Mouse (Mus musculus) CD4-positive, CD25-positive, alpha-beta regulatory T cell, adult 2 months (primary cell): Measurements from ENCODE around the gene 1110032A03Rik.

Experiments used
- DNase-seq: peaks from one replicate; pipeline ENCODE4 v3.0.0-alpha.2; 2012; ENCODE audit warnings: low read depth, low spot score

1110032A03Rik gene

GRCm38 (mm10) chr9:50774026-50774462 lies 1.3 kb downstream of the 1110032A03Rik start:
- DNase-seq, result no peak

- DNase-seq, result no peak
These were observed 5.3 kb downstream of the 1110032A03Rik start for GRCm38 (mm10) chr9:50770011-50770410.

GRCm38 (mm10) chr9:50768107-50769002 lies 7.0 kb downstream of the 1110032A03Rik start, which contains the start of gene Fdxacb1:
Fdxacb1 (plus strand) TSS chr9:50768236.
- peak; percentile 99 for DNase-seq

GRCm38 (mm10) chr9:50767531-50768106 lies 7.7 kb downstream of the 1110032A03Rik start:
- no peak for DNase-seq

GRCm38 (mm10) chr9:50763331-50763730 lies 12.0 kb downstream of the 1110032A03Rik start:
- DNase-seq, result peak; percentile 40

- DNase-seq, result no peak
These were observed 13.6 kb downstream of the 1110032A03Rik start for GRCm38 (mm10) chr9:50761520-50762243.

GRCm38 (mm10) chr9:50756711-50757110 lies 18.6 kb downstream of the 1110032A03Rik start:
- no peak for DNase-seq

- DNase-seq, result no peak
These were observed 21.4 kb downstream of the 1110032A03Rik start for GRCm38 (mm10) chr9:50753947-50754346.

GRCm38 (mm10) chr9:50752784-50753615 lies 22.3 kb downstream of the 1110032A03Rik start:
- no peak for DNase-seq

- no peak for DNase-seq
These were observed 23.2 kb downstream of the 1110032A03Rik start, which contains the start of gene Hspb2 for GRCm38 (mm10) chr9:50752054-50752602. Hspb2 (minus strand) TSS chr9:50752354.

GRCm38 (mm10) chr9:50751323-50751722 lies 24.0 kb downstream of the 1110032A03Rik start, which contains the start of gene Cryab:
Cryab (plus strand) TSS chr9:50751325.
- no peak for DNase-seq

GRCm38 (mm10) chr9:50750706-50751105 lies 24.6 kb downstream of the 1110032A03Rik start:
- DNase-seq, result no peak

- DNase-seq, result no peak
These were observed 29.1 kb downstream of the 1110032A03Rik start, which contains the start of gene 2310030G06Rik for GRCm38 (mm10) chr9:50746214-50746677. 2310030G06Rik (minus strand) TSS chr9:50746536.

GRCm38 (mm10) chr9:50745806-50746205 lies 29.5 kb downstream of the 1110032A03Rik start:
- DNase-seq, result no peak

- DNase-seq, result no peak
These were observed 32.6 kb downstream of the 1110032A03Rik start for GRCm38 (mm10) chr9:50742744-50743143.

- DNase-seq, result no peak
These were observed 33.1 kb downstream of the 1110032A03Rik start for GRCm38 (mm10) chr9:50742261-50742660.

GRCm38 (mm10) chr9:50740867-50741784 lies 34.2 kb downstream of the 1110032A03Rik start:
- no peak for DNase-seq

GRCm38 (mm10) chr9:50738914-50739870 lies 36.1 kb downstream of the 1110032A03Rik start, which contains the start of gene Dixdc1:
Dixdc1 (minus strand) TSS chr9:50739517.
- peak; percentile 91 for DNase-seq
